Mouse (Mus musculus) inflammation-experienced regulatory T-cells, adult 6 months (primary cell): ENCODE results near the gene Tenm2. TPM values are rescaled to one million over a fixed set of nuclear protein-coding genes. Genes with fewer than 3 reads are reported as not detected.

Experiments
- ATAC-seq: one replicate; pipeline ENCODE4 v1.8.0; 2017
- polyA plus RNA-seq, 3 experiments: library from polyadenylated mRNA; unstranded; fragments of 100-300 nt; shearing (Covaris generic); gene quantifications; one replicate each; pipeline ENCODE4 v1.2.1; 2017

Gene Tenm2
- polyA plus RNA-seq, 3 experiments from 2014 or later, result not detected

DNA sequence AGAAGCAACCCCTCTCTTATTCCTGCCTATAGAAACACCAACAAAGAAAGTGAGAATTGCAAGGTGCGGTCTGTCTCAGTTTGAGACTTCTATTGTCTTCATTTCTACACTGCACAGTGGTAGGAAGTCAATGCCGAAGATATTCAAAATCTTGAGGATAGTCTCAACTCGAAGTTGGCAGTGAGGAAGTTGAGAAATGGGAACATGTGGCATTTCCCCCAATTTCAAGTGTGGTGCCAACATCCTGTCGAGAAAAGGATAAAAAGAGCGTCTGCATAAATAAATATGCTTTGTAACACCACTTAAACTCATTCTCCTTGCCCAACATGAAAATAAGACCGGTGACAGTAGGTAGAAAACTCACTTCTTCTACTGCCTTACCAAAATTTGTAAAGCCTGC, 898.7 kb downstream of the Tenm2 start:
- no peak for ATAC-seq

DNA sequence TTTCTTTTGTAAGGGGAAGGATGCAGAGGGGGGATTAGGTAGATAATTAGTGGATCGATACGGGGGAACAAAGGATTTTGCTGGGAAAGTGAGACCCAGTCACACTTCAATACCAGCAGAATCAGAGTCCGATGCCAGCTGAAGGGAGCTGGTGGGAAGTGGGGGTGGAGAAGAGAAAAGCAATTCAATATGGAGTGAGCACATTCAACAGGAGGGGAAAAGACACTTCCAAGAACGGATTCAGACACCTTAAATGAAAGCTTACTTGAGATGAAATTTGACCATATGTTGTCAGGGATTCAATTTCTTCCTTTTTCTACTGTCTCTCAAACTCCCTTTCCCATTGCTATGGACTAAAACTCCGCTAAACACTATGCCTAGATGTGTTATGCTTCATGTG, 900.6 kb downstream of the Tenm2 start:
- no peak for ATAC-seq

DNA sequence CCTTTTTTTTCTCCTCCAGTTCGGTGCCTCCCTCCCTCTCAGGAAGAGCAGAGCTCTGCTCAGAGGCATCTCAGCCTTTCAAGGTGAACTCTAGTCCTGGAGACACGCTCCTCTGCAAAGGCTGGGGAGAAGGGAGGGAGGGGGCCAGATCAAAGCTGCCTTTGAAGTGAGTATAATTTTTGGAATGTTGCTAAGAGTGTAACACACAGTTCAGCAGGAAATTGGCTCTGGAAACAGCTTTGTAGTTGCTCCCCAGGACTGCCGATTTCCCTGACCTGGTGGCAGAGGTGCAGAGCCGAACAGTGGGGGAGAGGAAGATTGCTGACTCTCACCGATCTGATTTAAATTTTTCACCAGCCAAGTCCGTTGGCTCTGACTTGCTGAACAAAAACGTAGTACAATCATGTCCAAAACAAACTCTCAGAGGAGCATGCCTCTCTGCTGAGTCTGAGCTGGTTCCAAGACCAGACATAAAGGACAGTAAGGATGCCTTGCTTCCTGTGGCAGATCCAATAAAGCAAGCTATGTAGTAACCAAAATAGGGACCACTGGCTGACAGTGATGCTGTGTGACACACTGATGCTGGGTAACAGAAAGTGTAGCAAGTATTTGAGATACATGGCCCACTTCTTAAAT, 901.5 kb downstream of the Tenm2 start:
- no peak for ATAC-seq

DNA sequence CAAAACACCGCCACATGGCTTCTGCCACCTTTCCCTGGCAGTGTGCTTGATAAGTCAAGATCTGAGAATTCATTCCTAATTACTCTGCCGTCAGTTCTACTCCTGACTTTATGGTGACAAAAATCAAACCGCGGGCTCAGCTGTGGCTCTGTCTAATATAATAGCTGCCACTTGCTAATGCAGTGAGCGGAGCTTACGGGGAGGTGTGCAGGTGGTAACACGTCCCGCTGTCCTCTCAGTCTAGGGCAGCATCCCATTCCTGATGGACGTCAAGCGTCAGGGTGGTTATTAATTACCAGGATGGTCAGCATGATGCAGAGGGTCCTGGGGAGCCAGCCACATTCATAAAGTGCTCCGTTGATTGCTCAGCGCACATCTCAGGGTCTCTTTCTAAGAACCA, 903.5 kb downstream of the Tenm2 start:
- ATAC-seq, result no peak

DNA sequence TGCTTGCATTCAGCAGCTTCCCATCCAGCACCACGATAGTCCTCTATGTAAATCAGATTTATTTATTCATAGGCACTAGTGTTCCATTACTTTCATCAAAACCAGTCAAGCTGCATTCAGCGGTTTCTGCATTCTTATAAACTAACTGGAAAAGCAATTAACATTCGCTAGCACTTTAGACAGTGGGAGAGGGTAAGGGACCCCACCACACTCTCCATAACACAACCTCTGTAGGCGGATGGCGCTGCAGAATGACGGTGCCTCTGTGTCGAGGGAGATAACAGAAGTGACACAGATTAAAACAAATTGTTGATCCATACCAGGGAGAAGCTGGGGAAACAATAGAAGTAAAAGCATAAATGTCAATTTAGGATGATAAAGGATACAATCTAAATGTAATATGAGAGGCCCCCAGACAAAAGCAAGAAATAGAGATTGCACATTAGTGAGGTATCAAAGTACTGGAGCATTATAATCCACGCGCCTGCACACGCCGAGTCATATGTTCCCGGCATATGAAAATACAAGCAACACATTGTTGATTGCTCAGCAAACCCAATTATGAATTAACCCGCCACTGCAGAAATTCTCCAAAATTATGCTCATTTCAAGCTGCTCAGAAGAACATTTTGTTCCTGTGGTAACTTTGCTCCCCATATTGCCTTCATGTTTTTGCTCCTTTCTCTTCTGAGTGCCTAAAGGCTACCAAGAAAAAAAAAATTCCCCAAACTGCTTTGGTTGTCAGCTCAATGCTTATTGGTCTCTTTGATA, 904.2 kb downstream of the Tenm2 start:
- ATAC-seq, result no peak

DNA sequence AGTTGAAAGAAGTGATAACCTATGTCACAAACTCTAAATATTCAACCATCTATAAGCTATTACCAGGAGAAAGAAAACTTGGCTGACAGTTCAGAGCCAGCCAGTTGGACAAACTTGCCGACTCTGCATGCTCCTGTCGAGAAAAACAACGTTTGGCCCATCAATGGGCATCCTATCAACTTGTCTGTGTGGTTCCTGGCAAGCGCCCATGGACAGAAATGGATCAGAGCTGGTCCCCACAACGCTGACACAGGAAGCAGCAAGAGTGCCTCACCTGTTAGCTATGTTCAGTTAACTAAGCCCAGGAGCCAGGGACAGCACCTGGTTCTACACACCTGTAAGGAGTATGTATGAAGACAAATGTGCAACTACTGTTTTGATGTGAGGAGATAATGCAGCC, 908.5 kb downstream of the Tenm2 start:
- no peak for ATAC-seq

DNA sequence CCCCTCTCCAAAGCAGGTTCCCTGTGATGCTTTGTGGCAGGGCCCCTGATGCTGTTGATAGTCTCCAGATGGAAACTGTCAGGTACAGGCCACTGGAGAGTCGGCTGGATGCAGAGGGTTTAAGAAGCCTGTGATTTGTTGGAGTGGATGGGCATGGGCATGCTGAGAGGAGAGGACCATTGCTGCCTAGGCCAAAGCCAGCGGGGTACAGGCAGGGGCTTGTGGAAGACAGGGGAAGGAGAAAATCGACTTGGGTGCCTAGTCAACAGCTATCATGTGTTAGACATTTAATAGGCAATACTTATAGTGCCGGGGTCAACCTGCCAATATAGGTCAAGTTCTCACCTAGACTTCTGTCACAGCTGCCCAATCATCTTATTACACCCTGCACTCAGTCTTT, 926.4 kb downstream of the Tenm2 start:
- ATAC-seq, result no peak

DNA sequence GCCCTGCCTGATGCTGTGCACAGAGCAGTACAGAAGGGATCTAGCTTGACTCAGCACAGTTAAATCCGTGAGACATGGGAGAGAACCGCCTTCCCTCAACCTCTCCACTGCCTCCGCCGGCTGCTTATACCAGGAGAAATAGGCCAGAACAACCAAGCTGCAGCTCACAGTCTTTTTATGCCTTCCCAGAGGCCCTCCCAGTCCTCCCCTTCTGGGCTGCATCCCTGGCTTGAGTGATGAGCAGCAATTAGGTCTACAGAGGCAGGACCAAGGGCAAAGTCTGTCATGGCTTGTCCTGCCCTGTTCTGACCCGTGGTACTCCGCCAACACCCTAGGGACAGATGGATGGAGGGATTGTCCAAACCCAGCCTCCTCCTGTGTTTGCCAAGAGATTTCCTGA, 928.5 kb downstream of the Tenm2 start:
- ATAC-seq, result no peak

DNA sequence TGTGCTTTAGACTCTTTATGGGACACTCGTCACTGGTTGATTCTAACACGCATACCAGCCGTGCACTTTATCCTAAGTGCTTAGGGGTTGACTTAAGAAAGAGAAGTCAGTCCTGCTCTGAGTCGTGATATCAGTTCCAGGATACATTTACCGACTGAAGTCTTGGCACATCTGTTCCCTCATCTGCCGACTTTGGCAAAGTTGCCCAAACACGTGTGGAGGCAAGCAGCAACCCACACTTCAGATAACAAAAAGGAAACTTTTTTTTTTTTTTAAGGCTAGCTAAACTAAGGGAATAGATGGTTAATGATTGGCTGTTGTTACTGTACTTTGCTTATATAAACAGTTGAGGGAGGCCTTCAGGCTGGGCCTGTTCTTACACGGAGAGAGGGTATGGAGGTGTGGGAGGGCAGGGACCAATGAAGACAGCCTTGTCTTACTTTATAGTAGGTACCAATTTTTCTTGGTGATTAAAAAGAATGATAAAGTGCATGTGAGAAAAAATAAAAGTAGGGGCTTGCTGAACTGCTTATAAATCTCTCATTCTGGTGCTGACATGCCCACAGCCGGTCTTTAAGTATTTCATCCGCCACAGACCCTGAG, 930.3 kb downstream of the Tenm2 start:
- no peak for ATAC-seq

DNA sequence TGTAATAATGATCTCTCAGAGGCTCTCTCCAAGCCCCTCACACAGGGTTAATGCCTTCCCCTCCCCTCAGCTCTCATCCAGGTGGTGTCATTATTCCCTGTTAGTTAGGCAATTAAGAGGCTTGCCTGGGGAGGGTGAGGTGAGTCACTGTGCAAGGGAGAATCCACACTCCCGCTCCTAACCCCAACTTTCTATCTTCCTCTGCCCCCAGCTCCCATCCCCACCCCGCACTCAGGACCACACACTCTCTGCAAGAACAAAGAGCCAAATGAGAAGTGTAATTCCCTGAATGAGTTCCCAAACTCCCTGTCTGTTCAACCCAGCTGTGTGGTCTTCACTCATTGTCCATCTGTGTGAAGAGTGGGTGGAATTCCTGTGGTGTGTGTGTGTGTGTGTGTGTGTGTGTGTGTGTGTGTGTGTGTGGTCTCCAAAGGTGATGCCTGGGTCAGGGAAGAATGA, 932.8 kb downstream of the Tenm2 start:
- ATAC-seq, result no peak

DNA sequence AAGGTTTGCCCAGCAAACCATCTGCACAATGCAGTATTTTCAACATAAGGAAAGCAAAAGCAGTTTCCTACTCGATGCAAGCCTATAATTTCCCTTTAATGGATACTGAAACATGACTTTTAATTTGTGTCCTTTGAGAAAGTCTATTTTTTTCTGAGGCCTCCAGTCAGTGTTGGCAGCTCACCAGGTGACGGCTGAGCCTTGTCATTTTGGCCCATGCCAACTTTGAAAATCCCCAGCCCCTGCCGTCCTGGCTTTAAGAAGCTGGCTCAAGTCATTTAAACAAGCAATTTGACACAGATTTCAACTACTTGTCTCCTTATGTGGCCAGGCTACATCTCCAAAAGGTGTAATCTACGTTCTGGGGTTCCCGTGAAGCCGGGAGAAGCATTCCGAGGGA, 933.7 kb downstream of the Tenm2 start:
- no peak for ATAC-seq

DNA sequence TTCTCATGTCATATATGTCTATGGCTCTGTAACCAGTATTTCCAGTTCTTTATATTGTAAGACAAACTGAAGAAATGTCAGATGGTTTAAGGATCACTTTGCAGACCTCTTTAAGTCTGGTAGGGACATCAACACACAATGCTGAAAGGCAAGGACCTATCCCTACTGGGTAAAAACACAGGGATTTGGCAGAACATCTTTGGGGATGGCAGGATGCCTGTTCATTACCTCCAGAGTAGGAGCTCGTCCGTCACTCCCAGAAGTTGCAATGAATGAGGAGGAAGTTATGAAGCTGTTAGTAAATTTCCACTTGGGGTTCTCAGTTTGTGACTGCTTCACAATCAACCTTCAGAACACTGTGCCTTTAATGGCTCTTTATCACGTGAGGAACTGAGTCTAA, 939.2 kb downstream of the Tenm2 start:
- no peak for ATAC-seq

DNA sequence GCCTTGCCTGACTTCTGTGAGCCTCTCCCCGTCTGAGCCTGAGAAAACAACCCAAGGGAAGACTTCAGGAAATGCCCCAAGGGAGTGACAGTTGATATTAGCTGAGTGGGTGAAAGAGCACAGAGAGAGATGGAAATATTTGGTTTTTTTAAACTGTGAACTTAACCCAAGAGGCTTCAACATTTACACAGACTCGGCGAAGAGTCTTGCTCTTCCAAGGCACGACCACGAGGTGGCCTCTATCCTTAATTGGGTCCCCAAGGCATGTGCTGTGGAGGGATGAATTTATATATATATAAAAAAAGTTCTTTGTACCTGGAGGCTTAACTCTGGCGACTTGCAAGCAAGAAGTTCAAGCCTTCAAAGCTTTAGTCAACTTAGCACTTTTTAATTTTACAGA, 943.6 kb downstream of the Tenm2 start:
- no peak for ATAC-seq

DNA sequence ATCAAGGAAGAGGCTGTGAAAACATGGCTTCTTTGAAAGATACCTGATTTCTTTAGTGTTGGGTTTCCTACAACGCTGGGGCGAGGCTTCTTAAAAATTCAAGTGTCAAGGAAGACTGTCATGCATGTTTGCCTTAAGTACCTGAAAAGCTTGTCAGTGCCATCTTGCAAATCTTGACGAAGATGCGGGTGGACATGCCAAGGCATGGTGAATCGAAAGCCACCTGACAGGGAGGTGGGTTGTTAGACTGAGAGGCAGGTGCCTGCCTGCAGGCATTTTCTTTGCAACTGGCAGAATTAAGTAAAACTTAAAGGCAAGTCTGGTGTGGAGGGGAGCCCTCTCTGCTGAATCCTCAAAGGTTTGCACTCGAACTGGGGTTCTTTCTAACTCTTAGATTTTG, 949.5 kb downstream of the Tenm2 start:
- no peak for ATAC-seq

DNA sequence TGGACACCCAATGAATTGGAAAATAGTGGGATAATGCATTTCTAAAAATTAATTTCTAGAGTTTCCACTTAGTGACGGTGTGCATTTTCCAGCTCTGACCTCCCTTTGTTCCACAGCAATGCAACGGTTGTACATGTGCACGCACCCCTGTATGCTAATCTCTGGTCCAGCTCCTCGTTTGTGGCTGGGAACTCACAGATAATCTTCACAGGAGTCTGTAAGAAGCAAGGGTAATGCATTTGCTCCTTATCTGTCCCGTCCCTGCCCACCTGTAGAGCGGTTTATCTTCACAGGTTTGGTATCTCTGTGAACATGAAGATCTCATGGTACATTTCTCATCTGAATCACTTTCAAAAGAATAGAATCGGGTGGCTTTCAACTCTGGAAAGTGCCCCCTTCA, 955.2 kb downstream of the Tenm2 start:
- ATAC-seq, result no peak

DNA sequence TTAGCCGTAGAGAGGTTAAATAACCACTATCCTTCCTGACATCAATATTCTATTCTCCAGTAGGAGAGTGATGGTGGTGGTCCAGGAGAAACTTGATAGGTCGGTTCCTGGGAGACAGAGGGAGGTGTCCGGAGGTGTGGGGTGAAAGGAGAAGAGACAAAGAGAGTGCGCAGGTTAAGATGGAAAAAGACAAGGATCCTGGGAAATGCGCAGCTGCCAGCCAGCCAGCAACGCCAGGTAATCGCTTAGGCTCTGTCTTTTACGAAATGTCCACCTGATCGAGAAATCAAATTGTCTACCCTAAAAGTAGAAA, 957.9 kb downstream of the Tenm2 start:
- no peak for ATAC-seq

DNA sequence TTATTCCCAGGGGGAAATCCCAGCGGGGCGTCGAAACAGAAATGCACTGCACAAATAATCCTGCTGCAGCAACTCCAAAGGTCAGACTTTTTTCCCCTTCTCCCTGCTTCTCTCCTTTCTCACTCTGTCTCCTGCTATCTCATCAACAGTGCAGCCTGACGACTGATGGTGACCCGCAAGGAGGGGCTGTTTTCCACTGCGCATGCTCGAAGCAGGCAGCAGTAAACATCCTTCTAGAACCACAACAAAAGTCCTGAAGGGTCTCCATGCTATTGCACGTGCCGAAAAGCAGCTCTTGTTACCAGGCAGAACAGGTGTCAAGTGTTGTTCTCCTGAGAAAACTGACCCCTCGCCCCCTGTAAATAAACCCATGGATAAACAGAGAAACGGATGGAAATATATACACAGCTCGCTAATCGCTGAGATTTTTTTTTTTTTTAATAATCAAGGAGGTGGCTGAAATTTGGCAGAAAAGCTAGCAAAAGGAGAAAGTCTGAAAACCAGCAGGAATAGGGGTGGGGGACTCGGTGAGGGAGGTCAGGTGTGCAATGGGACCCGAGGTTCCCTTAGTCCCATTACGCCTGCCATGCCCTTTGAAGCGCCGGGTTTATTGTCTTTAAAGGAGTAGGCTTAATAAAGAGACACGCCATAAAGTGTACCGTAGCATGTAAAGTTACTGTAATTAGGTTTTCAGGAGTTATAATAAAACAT, 958.4 kb downstream of the Tenm2 start:
- ATAC-seq, result no peak

DNA sequence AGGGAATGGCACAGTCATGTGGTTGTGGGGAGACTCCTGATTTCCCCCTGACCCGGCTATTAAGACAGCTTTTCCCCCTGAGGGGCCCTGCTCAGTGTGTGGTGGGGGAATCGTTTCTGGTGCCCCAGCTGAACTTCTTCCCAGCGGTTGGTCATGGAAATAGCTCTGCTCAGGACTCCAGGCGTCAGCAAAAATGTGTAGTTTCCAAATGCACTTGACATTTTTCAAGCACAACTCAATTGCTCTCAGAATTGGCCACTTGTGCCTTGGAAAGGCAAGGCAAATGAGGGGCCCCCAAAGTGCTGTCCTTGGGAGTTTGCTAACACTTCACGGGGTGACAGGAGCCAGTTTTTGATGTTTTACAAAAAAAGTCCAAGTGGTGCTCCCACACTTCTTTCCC, 959.7 kb downstream of the Tenm2 start:
- ATAC-seq, result no peak

DNA sequence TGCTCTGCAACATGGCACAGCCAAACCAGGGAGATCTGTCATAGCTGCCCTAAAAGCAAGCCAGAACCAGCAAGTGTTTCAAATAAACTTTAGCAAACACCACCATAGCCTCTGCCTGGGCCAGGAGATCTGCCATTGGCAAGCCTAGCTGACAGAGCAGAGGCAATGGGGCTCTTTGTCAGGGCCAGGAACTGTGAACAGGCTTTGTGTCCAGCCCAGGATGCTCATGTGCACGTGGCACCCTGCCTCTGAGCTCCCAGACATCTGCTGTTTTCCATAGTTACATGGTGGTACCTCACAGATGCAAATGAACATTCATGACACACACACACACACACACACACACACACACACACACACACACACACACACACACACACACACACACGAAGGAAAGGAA, 963.6 kb downstream of the Tenm2 start:
- ATAC-seq, result no peak

DNA sequence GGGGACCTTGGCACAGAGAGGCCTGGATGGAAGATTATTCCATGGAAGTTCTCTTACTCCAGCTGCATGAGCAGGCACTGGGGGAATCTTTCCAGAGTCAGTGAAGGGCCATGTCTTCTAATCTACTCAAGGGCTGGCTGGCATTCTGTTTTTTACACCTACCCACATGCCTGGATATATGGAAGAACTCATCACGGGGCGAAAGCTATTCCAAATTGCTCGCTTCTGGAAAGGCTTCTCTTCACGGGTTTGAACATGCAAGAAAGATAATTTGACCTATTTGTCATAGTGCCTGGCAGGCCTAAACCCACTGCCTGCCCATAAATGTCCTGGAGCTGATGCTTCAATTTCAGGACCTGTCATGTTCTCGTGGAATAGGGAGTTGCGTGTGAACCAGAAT, 965.8 kb downstream of the Tenm2 start:
- no peak for ATAC-seq

DNA sequence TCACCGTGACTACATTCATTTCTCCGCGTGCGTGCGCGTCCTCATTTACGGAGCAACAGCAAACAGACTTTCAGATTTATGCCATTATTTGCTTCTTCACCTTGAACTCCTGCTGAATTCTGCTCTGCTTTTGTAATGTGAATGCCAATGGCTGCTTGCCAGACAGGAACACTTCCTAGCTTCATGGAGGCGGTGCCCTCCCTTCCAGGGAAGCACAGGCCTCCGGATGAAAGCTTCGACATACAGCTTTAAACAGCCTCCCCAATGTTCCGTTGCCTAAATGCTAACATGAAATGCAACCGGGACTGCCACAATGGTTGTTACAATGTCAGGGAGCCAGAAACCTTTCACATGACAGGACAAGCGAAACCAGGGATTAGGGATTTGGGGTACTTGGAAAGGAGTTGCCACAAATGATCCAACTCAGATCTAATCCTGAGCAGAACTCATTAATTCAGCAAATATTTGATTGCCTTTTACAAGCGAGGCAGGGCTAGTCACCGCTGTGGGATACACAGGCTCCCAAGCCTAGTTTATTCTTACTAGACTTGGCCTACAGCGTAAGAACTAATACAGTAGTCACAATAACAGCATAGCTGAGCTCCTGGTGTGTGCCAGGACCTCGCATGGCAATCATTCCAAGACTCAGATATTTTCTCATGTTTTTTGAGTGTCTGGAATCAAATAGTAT, 970.8 kb downstream of the Tenm2 start:
- no peak for ATAC-seq

DNA sequence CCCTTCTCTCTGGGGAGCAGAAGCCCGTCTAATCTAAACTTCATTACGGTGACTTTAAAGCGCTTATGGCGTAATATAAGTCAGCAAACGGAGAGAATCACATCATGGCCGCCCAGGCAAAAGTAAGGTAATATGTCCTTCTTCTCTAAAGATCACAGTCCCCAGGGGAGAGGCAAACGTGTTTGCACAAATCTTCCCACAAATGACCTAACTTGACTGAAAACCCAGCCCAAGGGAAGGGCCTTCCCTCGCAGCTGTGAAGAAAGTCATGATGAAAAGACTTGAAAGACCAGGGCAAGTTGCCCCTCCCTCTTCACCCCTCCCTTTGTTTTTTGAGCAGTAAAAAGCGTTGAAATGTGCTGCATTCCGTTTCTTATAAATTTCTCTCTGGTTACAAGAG, 971.9 kb downstream of the Tenm2 start:
- ATAC-seq, result no peak

DNA sequence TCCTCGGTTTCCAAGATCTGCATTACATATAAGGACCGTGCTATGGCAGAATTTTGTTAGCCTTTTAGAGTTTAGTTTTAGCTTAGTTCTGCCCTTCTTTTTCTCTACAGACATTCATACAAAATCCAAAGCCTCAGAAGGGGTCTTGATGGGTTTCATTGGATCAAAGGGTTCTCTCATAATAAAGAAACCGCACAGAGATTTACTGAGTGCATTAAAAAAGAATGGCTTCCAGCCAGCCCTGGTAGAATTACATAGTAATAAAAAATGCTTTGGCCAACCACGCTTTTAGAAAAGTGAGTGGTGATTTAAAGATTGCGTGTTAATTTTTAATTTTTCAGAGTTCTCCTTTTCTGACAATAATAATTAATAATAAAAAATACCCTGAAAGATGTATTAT, 978.6 kb downstream of the Tenm2 start:
- ATAC-seq, result no peak
